Mouse (Mus musculus) kidney, embryonic 14.5 days (tissue): ENCODE data around the gene Gm15093. TPM values are rescaled to one million over a fixed set of nuclear protein-coding genes. Genes with fewer than 3 reads are reported as not detected.
"Not testable (repeated sequence)": the region's sequence is repeated elsewhere in the genome, so short reads cannot be mapped to it uniquely, and the experiment has no call there.

Experiments used
- ATAC-seq: fragments of 200-750 bp; cut with Nextera tagmentation; 2 replicates; pipeline ENCODE4 v1.8.0; 2017; ENCODE audit warnings: moderate number of reproducible peaks, mild to moderate bottlenecking, moderate TSS enrichment, moderate library complexity; ENCODE audit not compliant: low FRiP score, low TSS enrichment
- H3K27ac ChIP-seq: fragments of 300-500 bp; sonication (generic); 2 replicates; pipeline ENCODE4 v1.5.1; 2014; ENCODE audit warnings: low read depth, mild to moderate bottlenecking, low read length, moderate library complexity, mixed read lengths
- H3K27me3 ChIP-seq: fragments of 300-500 bp; sonication (generic); 2 replicates; pipeline ENCODE4 v1.6.1; 2014; ENCODE audit warnings: mild to moderate bottlenecking, low read length; ENCODE audit not compliant: control insufficient read depth, insufficient read depth
- H3K36me3 ChIP-seq: fragments of 300-500 bp; sonication (generic); 2 replicates; pipeline ENCODE4 v1.6.1; 2014; ENCODE audit warnings: low read length, mixed read lengths; ENCODE audit not compliant: control insufficient read depth, insufficient read depth
- H3K4me1 ChIP-seq: fragments of 300-500 bp; sonication (generic); 2 replicates; pipeline ENCODE4 v1.6.1; 2014; ENCODE audit warnings: low read length, mixed read lengths; ENCODE audit not compliant: control insufficient read depth, insufficient read depth
- H3K4me2 ChIP-seq: fragments of 300-500 bp; sonication (generic); replicated peaks from 2 replicates; pipeline ENCODE4 v1.6.1; 2014; ENCODE audit warnings: low read depth, mild to moderate bottlenecking, low read length
- H3K4me3 ChIP-seq: fragments of 300-500 bp; sonication (generic); 2 replicates; pipeline ENCODE4 v1.5.1; 2014; ENCODE audit warnings: mild to moderate bottlenecking, low read length
- H3K9ac ChIP-seq: fragments of 300-500 bp; sonication (generic); 2 replicates; pipeline ENCODE4 v1.6.1; 2014; ENCODE audit warnings: low read depth, mild to moderate bottlenecking, low read length, moderate library complexity
- H3K9me3 ChIP-seq: fragments of 300-500 bp; sonication (generic); 2 replicates; pipeline ENCODE4 v1.6.1; 2016; ENCODE audit warnings: low read length; ENCODE audit not compliant: control insufficient read depth
- WGBS: fragments of 180-500 bp; shearing (Covaris S2); extraction: QIAGEN DNeasy Blood & Tissue Kit; methylation state at CpG from one replicate; pipeline ENCODE4 v1.1.7; 2014; 5-methylcytosine and 5-hydroxymethylcytosine counted together
- polyA plus RNA-seq: library from polyadenylated mRNA; unstranded; fragments of >200 nt; fragmentation: Nextera tagmentation; extraction: Ambion mirVana; gene quantifications from 2 replicates; pipeline ENCODE4 v1.2.1, GENCODE M21; 2014

Gm15093 gene
- polyA plus RNA-seq, result not detected in 2 replicates

DNA sequence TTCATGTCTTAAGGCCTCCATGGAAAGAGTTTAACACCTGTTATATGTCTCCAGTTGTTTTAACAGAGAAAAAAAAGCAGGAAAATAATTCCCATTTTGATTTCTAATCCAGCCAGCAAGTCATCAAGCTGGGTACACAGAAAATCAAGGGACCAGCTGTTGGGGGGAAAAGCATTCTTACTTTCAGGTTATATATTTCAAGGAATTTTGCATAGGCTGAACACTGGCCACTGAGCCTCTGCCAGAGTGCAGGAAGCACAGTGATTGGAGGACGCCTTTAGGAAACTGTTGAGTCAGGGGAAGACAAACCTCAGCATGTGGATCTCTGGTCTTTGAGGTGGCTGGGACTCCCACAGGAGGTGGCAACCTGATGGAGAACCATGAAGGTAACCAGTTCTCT, at the start of gene Gm15093:
Gene Gm15093, plus strand, starts transcription at position 301 of the 400 bp plus-strand sequence.
- not testable (repeated sequence) for H3K9ac ChIP-seq, H3K27me3 ChIP-seq, H3K4me3 ChIP-seq, H3K36me3 ChIP-seq, H3K9me3 ChIP-seq, H3K4me2 ChIP-seq, H3K27ac ChIP-seq, ATAC-seq, H3K4me1 ChIP-seq
- no CpG with 5 or more reads among the region's 1 CpGs for WGBS

Other genes starting within 250 kb of the Gm15093 start
- gene Ott, start 198.1 kb upstream of the Gm15093 start, polyA plus RNA-seq, result not detected in 2 replicates
- gene Gm15085, start 175.2 kb downstream of the Gm15093 start, polyA plus RNA-seq, result not detected in 2 replicates